Mouse (Mus musculus): ENCODE results near the gene Slc35b2. TPM values are rescaled to one million over a fixed set of nuclear protein-coding genes. Genes with fewer than 3 reads are reported as not detected.

Gene Slc35b2
- polyA plus RNA-seq, 1 experiment from 2014 or later: 139 TPM

- Histone ChIP-seq H3K9ac (no peak overlapping the region), H3K4me2 (no peak overlapping the region), H3K36me3 (peaks cover 10% of the 10 kb centered on the region), H3K4me3 (no peak overlapping the region), H3K9me3 (no peaks in the 10 kb centered on the region), H3K27me3 (no peaks in the 10 kb centered on the region), H3K4me1 (peaks cover 48% of the 10 kb centered on the region), H3K27ac (peak overlapping the region; percentile 69)
- 6% methylated on average over 2 of the region's 2 CpGs for WGBS
- no peak for ATAC-seq (ENCODE audit: insufficient number of reproducible peaks, low FRiP score, low TSS enrichment, low read depth)
Observed at GRCm38 (mm10) chr17:45581567-45581983, 17.9 kb downstream of the Slc35b2 start.

- H3K4me3 ChIP-seq: no peak overlapping the region
- no peaks in the 10 kb centered on the region for H3K9me3 ChIP-seq
- no peak for ATAC-seq (ENCODE audit: insufficient number of reproducible peaks, low FRiP score, low TSS enrichment, low read depth)
- peaks cover 17% of the 10 kb centered on the region for H3K36me3 ChIP-seq
- H3K9ac ChIP-seq: no peak overlapping the region
- 87% methylated on average over 6 of the region's 6 CpGs for WGBS
- H3K27ac ChIP-seq: no peak overlapping the region
- H3K4me1 ChIP-seq: peaks cover 48% of the 10 kb centered on the region
- H3K27me3 ChIP-seq: no peaks in the 10 kb centered on the region
- H3K4me2 ChIP-seq: no peak overlapping the region
Observed at GRCm38 (mm10) chr17:45582188-45582587, 18.5 kb downstream of the Slc35b2 start.

GRCm38 (mm10) chr17:45582715-45583355, 19.2 kb downstream of the Slc35b2 start:
- 64% methylated on average over 6 of the region's 6 CpGs for WGBS
- Histone ChIP-seq H3K9me3 (no peaks in the 10 kb centered on the region), H3K4me1 (peaks cover 48% of the 10 kb centered on the region), H3K9ac (no peak overlapping the region), H3K4me3 (no peak overlapping the region), H3K27ac (0 out of 2 replicates have a peak overlapping the region, but pooled peaks have one; percentile 89), H3K27me3 (no peaks in the 10 kb centered on the region), H3K36me3 (peaks cover 21% of the 10 kb centered on the region), H3K4me2 (no peak overlapping the region)
- no peak for ATAC-seq (ENCODE audit: insufficient number of reproducible peaks, low FRiP score, low TSS enrichment, low read depth)

GRCm38 (mm10) chr17:45584096-45584896, 20.6 kb downstream of the Slc35b2 start:
- Histone ChIP-seq H3K27ac (peak overlapping the region; percentile 89), H3K4me3 (no peak overlapping the region; the same call in 1 of the 2 replicates)

GRCm38 (mm10) chr17:45584939-45585678, 21.4 kb downstream of the Slc35b2 start:
- Histone ChIP-seq H3K4me3 (no peak overlapping the region; the same call in 1 of the 2 replicates), H3K9ac (no peak overlapping the region), H3K4me2 (0 out of 2 replicates have a peak overlapping the region, but pooled peaks have one; percentile 14), H3K9me3 (no peaks in the 10 kb centered on the region), H3K4me1 (peaks cover 42% of the 10 kb centered on the region), H3K27ac (peak overlapping the region; percentile 89), H3K27me3 (no peaks in the 10 kb centered on the region), H3K36me3 (peaks cover 41% of the 10 kb centered on the region)
- WGBS: 34% methylated on average over 14 of the region's 14 CpGs
- peak; percentile 53; the same call in 1 of the 2 replicates for ATAC-seq (ENCODE audit: insufficient number of reproducible peaks, low FRiP score, low TSS enrichment, low read depth)

More at GRCm38 (mm10) chr17:45584096-45584896, 20.6 kb downstream of the Slc35b2 start:
- 35% methylated on average over 12 of the region's 12 CpGs for WGBS
- Histone ChIP-seq H3K4me1 (peaks cover 45% of the 10 kb centered on the region), H3K36me3 (peaks cover 33% of the 10 kb centered on the region), H3K9ac (no peak overlapping the region), H3K9me3 (no peaks in the 10 kb centered on the region), H3K27me3 (no peaks in the 10 kb centered on the region), H3K4me2 (peak overlapping the region; percentile 14; the same call in 1 of the 2 replicates)
- peak; percentile 78 for ATAC-seq (ENCODE audit: insufficient number of reproducible peaks, low FRiP score, low TSS enrichment, low read depth)

- H3K9me3 ChIP-seq: no peaks in the 10 kb centered on the region
- H3K4me1 ChIP-seq: peaks cover 46% of the 10 kb centered on the region
- peaks cover 43% of the 10 kb centered on the region for H3K36me3 ChIP-seq
- 78% methylated on average over 23 of the region's 23 CpGs for WGBS
- no peak overlapping the region for H3K4me3 ChIP-seq
- peak overlapping the region; percentile 89 for H3K27ac ChIP-seq
- no peak overlapping the region for H3K4me2 ChIP-seq
- no peak overlapping the region for H3K9ac ChIP-seq
- no peak for ATAC-seq (ENCODE audit: insufficient number of reproducible peaks, low FRiP score, low TSS enrichment, low read depth)
- no peaks in the 10 kb centered on the region for H3K27me3 ChIP-seq
Observed at GRCm38 (mm10) chr17:45585725-45586448, 22.2 kb downstream of the Slc35b2 start.

- ATAC-seq (ENCODE audit: insufficient number of reproducible peaks, low FRiP score, low TSS enrichment, low read depth): no peak
- H3K27ac ChIP-seq: no peak overlapping the region
- 94% methylated on average over 3 of the region's 3 CpGs for WGBS
Observed at GRCm38 (mm10) chr17:45586449-45586837, 22.8 kb downstream of the Slc35b2 start.

GRCm38 (mm10) chr17:45588370-45588769, 24.7 kb downstream of the Slc35b2 start:
- H3K36me3 ChIP-seq: peaks cover 43% of the 10 kb centered on the region
- H3K4me3 ChIP-seq: no peak overlapping the region
- no peaks in the 10 kb centered on the region for H3K9me3 ChIP-seq
- no peak overlapping the region for H3K9ac ChIP-seq
- H3K4me1 ChIP-seq: peaks cover 60% of the 10 kb centered on the region
- 89% methylated on average over 6 of the region's 7 CpGs for WGBS
- no peaks in the 10 kb centered on the region for H3K27me3 ChIP-seq
- H3K27ac ChIP-seq: no peak overlapping the region
- no peak overlapping the region for H3K4me2 ChIP-seq
- no peak for ATAC-seq (ENCODE audit: insufficient number of reproducible peaks, low FRiP score, low TSS enrichment, low read depth)

More at GRCm38 (mm10) chr17:45586449-45586837, 22.8 kb downstream of the Slc35b2 start:
- H3K27me3 ChIP-seq: no peaks in the 10 kb centered on the region
- H3K4me1 ChIP-seq: peaks cover 48% of the 10 kb centered on the region
- H3K9ac ChIP-seq: no peak overlapping the region
- no peak overlapping the region for H3K4me3 ChIP-seq
- peaks cover 43% of the 10 kb centered on the region for H3K36me3 ChIP-seq
- H3K9me3 ChIP-seq: no peaks in the 10 kb centered on the region
- H3K4me2 ChIP-seq: no peak overlapping the region

GRCm38 (mm10) chr17:45589236-45589635, 25.6 kb downstream of the Slc35b2 start:
- Histone ChIP-seq H3K4me1 (peaks cover 61% of the 10 kb centered on the region), H3K27me3 (no peaks in the 10 kb centered on the region), H3K27ac (no peak overlapping the region), H3K4me2 (no peak overlapping the region), H3K9ac (no peak overlapping the region), H3K9me3 (no peaks in the 10 kb centered on the region), H3K4me3 (no peak overlapping the region), H3K36me3 (peaks cover 43% of the 10 kb centered on the region)
- ATAC-seq (ENCODE audit: insufficient number of reproducible peaks, low FRiP score, low TSS enrichment, low read depth): no peak
- WGBS: 96% methylated on average over 7 of the region's 7 CpGs

- H3K9me3 ChIP-seq: no peaks in the 10 kb centered on the region
- 89% methylated on average over 8 of the region's 8 CpGs for WGBS
- peaks cover 43% of the 10 kb centered on the region for H3K36me3 ChIP-seq
- H3K27ac ChIP-seq: no peak overlapping the region
- no peak overlapping the region for H3K9ac ChIP-seq
- no peak overlapping the region for H3K4me3 ChIP-seq
- no peak for ATAC-seq (ENCODE audit: insufficient number of reproducible peaks, low FRiP score, low TSS enrichment, low read depth)
- H3K27me3 ChIP-seq: no peaks in the 10 kb centered on the region
- H3K4me2 ChIP-seq: no peak overlapping the region
- H3K4me1 ChIP-seq: peaks cover 61% of the 10 kb centered on the region
Observed at GRCm38 (mm10) chr17:45589844-45590243, 26.2 kb downstream of the Slc35b2 start.

- no peaks in the 10 kb centered on the region for H3K27me3 ChIP-seq
- H3K27ac ChIP-seq: no peak overlapping the region
- H3K4me3 ChIP-seq: no peak overlapping the region
- H3K4me1 ChIP-seq: peaks cover 61% of the 10 kb centered on the region
- no peak for ATAC-seq (ENCODE audit: insufficient number of reproducible peaks, low FRiP score, low TSS enrichment, low read depth)
- no peaks in the 10 kb centered on the region for H3K9me3 ChIP-seq
- no peak overlapping the region for H3K9ac ChIP-seq
- H3K36me3 ChIP-seq: peaks cover 43% of the 10 kb centered on the region
- no peak overlapping the region for H3K4me2 ChIP-seq
- 64% methylated on average over 6 of the region's 6 CpGs for WGBS
Observed at GRCm38 (mm10) chr17:45590410-45590809, 26.7 kb downstream of the Slc35b2 start.

Measured in limb, embryonic 15.5 days (tissue).